Mouse (Mus musculus) MEL (cell line): ENCODE data around the gene Dock1. TPM values are rescaled to one million over a fixed set of nuclear protein-coding genes. Genes with fewer than 3 reads are reported as not detected.

Experiments
- DNase-seq: peaks from one replicate; pipeline ENCODE4 v3.0.0; 2011; ENCODE audit warnings: low read depth, low spot score
- H3K27ac ChIP-seq: 2 replicates; pipeline ENCODE4 v1.5.1; 2012; ENCODE audit warnings: low read depth, mild to moderate bottlenecking, control low read depth, low read length, moderate library complexity; ENCODE audit not compliant: control insufficient read depth
- H3K27me3 ChIP-seq, 2 experiments: fragments of 150-350 bp in 1 of 2; sonication (generic) in 1 of 2; 2 replicates each; pipeline ENCODE4 v1.6.1; 2012; ENCODE audit warnings: low read length in 2 of 2, mild to moderate bottlenecking in 2 of 2, improper control_type of control experiment in 1 of 2, moderate library complexity in 1 of 2; ENCODE audit not compliant: insufficient read depth in 2 of 2, control insufficient read depth in 1 of 2
- H3K36me3 ChIP-seq, 2 experiments: 2 replicates each; pipeline ENCODE4 v1.6.1; 2012 to 2014; ENCODE audit warnings: low read length in 2 of 2, improper control_type of control experiment in 1 of 2, inconsistent platforms in 1 of 2, mild to moderate bottlenecking in 1 of 2; ENCODE audit not compliant: insufficient read depth in 2 of 2, control insufficient read depth in 1 of 2
- H3K4me1 ChIP-seq, 2 experiments: fragments of 150-350 bp in 1 of 2; sonication (generic) in 1 of 2; 2 replicates each; pipeline ENCODE4 v1.6.1; 2012; ENCODE audit warnings: low read length in 2 of 2, improper control_type of control experiment in 1 of 2, mild to moderate bottlenecking in 1 of 2; ENCODE audit not compliant: insufficient read depth in 2 of 2, control insufficient read depth in 1 of 2
- H3K4me3 ChIP-seq, 2 experiments: fragments of 150-350 bp in 1 of 2; sonication (generic) in 1 of 2; 2 replicates each; pipeline ENCODE4 v1.5.1; 2012; ENCODE audit warnings: low read depth in 2 of 2, low read length in 2 of 2, mild to moderate bottlenecking in 2 of 2, moderate library complexity in 2 of 2, control low read depth in 1 of 2, improper control_type of control experiment in 1 of 2; ENCODE audit not compliant: control insufficient read depth in 1 of 2, insufficient read depth in 1 of 2
- H3K79me2 ChIP-seq: 2 replicates; pipeline ENCODE4 v1.6.1; 2012; ENCODE audit warnings: mild to moderate bottlenecking, low read length, moderate library complexity; ENCODE audit not compliant: control insufficient read depth, poor library complexity, insufficient read depth
- H3K9ac ChIP-seq: 2 replicates; pipeline ENCODE4 v1.6.1; 2012; ENCODE audit warnings: low read depth, mild to moderate bottlenecking, control low read depth, low read length, moderate library complexity; ENCODE audit not compliant: control insufficient read depth, poor library complexity, severe bottlenecking
- H3K9me3 ChIP-seq: fragments of 150-350 bp; sonication (generic); replicated peaks from 2 replicates; pipeline ENCODE4 v1.6.1; 2012; ENCODE audit warnings: mild to moderate bottlenecking, low read length, improper control_type of control experiment, moderate library complexity; ENCODE audit not compliant: insufficient read depth
- CHD2 ChIP-seq: IDR thresholded peaks from 2 replicates; pipeline ENCODE4 v1.6.1; 2011; ENCODE audit warnings: low read length, improper control_type of control experiment
- EP300 ChIP-seq, 2 experiments: IDR thresholded peaks; 2 replicates each; pipeline ENCODE4 v1.6.1; 2011; ENCODE audit warnings: improper control_type of control experiment in 2 of 2, low read length in 2 of 2, low read depth in 1 of 2, mild to moderate bottlenecking in 1 of 2
- ETS1 ChIP-seq: IDR thresholded peaks from 2 replicates; pipeline ENCODE4 v1.6.1; 2012; ENCODE audit warnings: low read depth, mild to moderate bottlenecking, inconsistent platforms, low read length, improper control_type of control experiment, moderate library complexity
- HCFC1 ChIP-seq: IDR thresholded peaks from 2 replicates; pipeline ENCODE4 v1.6.1; 2012; ENCODE audit warnings: low read depth, mild to moderate bottlenecking, inconsistent platforms, low read length, improper control_type of control experiment, moderate library complexity
- KAT2A ChIP-seq: conservative IDR thresholded peaks from 2 replicates; pipeline ENCODE4 v1.6.1; 2012; ENCODE audit warnings: low read depth, low read length, improper control_type of control experiment, inconsistent platforms
- MAFK ChIP-seq: IDR thresholded peaks from 2 replicates; pipeline ENCODE4 v1.6.1; 2011; ENCODE audit warnings: low read depth, mild to moderate bottlenecking, low read length, improper control_type of control experiment, borderline replicate concordance
- MAZ ChIP-seq: IDR thresholded peaks from 2 replicates; pipeline ENCODE4 v1.6.1; 2012; ENCODE audit warnings: low read depth, mild to moderate bottlenecking, inconsistent platforms, low read length, improper control_type of control experiment
- MEF2A ChIP-seq: IDR thresholded peaks from 2 replicates; pipeline ENCODE4 v1.6.1; 2014; ENCODE audit warnings: low read depth, mild to moderate bottlenecking, inconsistent platforms, low read length, improper control_type of control experiment; ENCODE audit not compliant: poor library complexity, insufficient replicate concordance, severe bottlenecking; ENCODE audit errors: extremely low read depth
- MYC ChIP-seq: IDR thresholded peaks from 2 replicates; pipeline ENCODE4 v1.6.1; 2011; ENCODE audit warnings: low read depth, mild to moderate bottlenecking, low read length, improper control_type of control experiment, moderate library complexity
- NRF1 ChIP-seq: IDR thresholded peaks from 2 replicates; pipeline ENCODE4 v1.6.1; 2014; ENCODE audit warnings: low read depth, mild to moderate bottlenecking, inconsistent platforms, low read length, improper control_type of control experiment, moderate library complexity; ENCODE audit not compliant: poor library complexity, insufficient read depth, severe bottlenecking
- POLR2AphosphoS2 ChIP-seq: IDR thresholded peaks from 2 replicates; pipeline ENCODE4 v1.6.1; 2011; ENCODE audit warnings: low read length, improper control_type of control experiment
- POLR2AphosphoS5 ChIP-seq: IDR thresholded peaks from 2 replicates; pipeline ENCODE4 v1.6.1; 2012; ENCODE audit warnings: low read depth, borderline replicate concordance, mild to moderate bottlenecking, inconsistent platforms, low read length, moderate library complexity, mixed read lengths
- SIN3A ChIP-seq: IDR thresholded peaks from 2 replicates; pipeline ENCODE4 v1.6.1; 2012; ENCODE audit warnings: low read length, improper control_type of control experiment, inconsistent platforms
- TAL1 ChIP-seq: IDR thresholded peaks from 2 replicates; pipeline ENCODE4 v1.6.1; 2012; ENCODE audit warnings: mild to moderate bottlenecking, inconsistent platforms, low read length, moderate library complexity, mixed read lengths
- TBP ChIP-seq: IDR thresholded peaks from 2 replicates; pipeline ENCODE4 v1.8.0; 2011; ENCODE audit warnings: low read depth, low read length, improper control_type of control experiment
- TCF12 ChIP-seq: IDR thresholded peaks from 2 replicates; pipeline ENCODE4 v1.6.1; 2014; ENCODE audit warnings: low read depth, mild to moderate bottlenecking, inconsistent platforms, low read length, improper control_type of control experiment, moderate library complexity
- UBTF ChIP-seq: IDR thresholded peaks from 2 replicates; pipeline ENCODE4 v1.6.1; 2012; ENCODE audit warnings: low read depth, mild to moderate bottlenecking, inconsistent platforms, low read length, improper control_type of control experiment, moderate library complexity, borderline replicate concordance; ENCODE audit not compliant: insufficient read depth
- ZKSCAN1 ChIP-seq: IDR thresholded peaks from 2 replicates; pipeline ENCODE4 v1.6.1; 2012; ENCODE audit warnings: low read depth, mild to moderate bottlenecking, inconsistent platforms, low read length, improper control_type of control experiment, moderate library complexity
- ZMIZ1 ChIP-seq: IDR thresholded peaks from 2 replicates; pipeline ENCODE4 v1.6.1; 2012; ENCODE audit warnings: low read depth, mild to moderate bottlenecking, inconsistent platforms, low read length, improper control_type of control experiment, moderate library complexity
- polyA plus RNA-seq, 2 experiments: library from polyadenylated mRNA; stranded (reverse) in 1 of 2; unstranded in 1 of 2; fragments of >175 nt in 1 of 2; fragments of >200 nt in 1 of 2; gene quantifications; 2 replicates each; pipeline versions ENCODE4 v1.2.1 to v1.2.4; 2012; ENCODE audit warnings: low replicate concordance in 2 of 2, low read depth in 1 of 2; ENCODE audit not compliant: insufficient read length in 2 of 2, insufficient read depth in 1 of 2, missing spikeins in 1 of 2
- total RNA-seq: library from RNA; depleted of rRNA; stranded (reverse); fragments of 300-350 nt; gene quantifications from 2 replicates; pipeline ENCODE4 v1.2.3, GENCODE M21; 2012

The Dock1 gene
- total and polyA plus RNA-seq, 3 experiments = not detected

DNA sequence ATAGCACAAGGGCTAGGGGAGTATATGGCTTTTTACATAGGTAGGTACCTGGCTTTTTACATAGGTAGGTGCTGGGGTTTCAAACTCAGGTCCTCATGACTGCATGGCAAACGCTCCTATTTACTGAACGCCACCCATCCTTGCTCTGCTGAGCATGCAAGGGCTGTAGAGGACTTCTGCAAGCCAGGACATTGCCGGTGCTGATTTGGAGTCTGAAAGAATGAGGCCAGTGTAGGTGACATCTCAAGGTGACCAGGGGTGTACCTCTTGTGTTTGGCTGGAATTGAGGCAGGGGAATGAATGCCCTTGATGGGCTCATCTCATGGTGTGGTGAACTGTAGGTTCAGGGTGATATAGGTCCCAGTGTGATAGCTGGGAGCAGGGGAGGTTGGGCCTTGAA, 20.4 kb downstream of the Dock1 start (continued):
- TF ChIP-seq TAL1 (no peak), POLR2AphosphoS5 (no peak)

DNA sequence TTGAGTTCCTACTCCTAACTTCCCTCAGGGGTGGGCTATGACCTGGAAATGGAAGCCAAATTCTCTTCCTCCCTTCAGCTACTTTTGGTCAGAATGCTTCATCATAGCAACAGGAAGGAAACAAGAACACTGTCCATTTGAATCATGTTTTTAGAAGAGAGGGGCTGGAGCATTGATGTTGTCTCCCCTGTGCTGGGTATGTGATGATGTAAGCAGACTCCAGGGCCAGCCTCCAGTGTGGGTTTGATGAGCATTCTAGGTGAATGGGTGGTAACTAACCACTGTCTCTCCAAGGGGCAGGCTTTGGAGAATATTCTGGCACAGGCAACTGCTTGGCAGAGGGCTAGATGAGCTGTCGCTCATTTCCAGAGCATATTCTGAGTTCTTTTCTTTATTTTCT, 22.9 kb downstream of the Dock1 start:
- no peaks in the 10 kb centered on the region for H3K79me2 ChIP-seq
- no peaks in the 10 kb centered on the region for H3K9me3 ChIP-seq
- H3K27ac ChIP-seq = no peak overlapping the region
- TF ChIP-seq MEF2A (no peak), TCF12 (no peak), HCFC1 (no peak), POLR2AphosphoS2 (no peak), SIN3A (no peak), ZKSCAN1 (no peak), KAT2A (no peak), CHD2 (no peak), MYC (no peak), EP300 (IDR thresholded peaks at IDR 0.05; ENCODE audit: low read depth in 1 of 2, low read length in 2 of 2) (no peak)
- no peak overlapping the region for H3K9ac ChIP-seq
- H3K4me3 ChIP-seq = no peak overlapping the region
- no peaks in the 10 kb centered on the region for H3K27me3 ChIP-seq
- no peaks in the 10 kb centered on the region for H3K36me3 ChIP-seq
- no peak for DNase-seq
- H3K4me1 ChIP-seq = no peaks in the 10 kb centered on the region

DNA sequence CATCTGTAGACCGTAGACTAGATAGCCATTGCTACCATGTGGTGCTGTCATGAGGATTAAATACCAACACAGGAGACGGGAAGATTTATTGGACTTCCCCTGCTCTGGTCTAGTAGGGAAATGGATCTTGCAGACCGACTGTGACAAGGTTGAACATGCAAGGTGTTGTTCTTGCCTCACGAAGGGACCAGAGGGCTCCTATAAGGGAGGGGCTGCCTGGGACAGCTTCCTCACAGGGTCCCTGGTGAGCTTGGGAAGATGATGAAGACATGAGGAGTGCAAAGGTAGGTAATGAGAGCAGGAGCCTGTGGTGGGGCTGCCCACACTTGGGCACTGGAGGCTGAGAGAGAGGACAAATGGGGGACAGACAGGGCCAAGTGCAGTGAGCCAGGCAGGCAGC, 25.0 kb downstream of the Dock1 start:
- H3K79me2 ChIP-seq = no peaks in the 10 kb centered on the region
- TF ChIP-seq SIN3A = no peak
- TF ChIP-seq POLR2AphosphoS2 = no peak
- no peak for TF ChIP-seq TBP
- no peak for TF ChIP-seq ETS1
- no peak for TF ChIP-seq MAFK
- TF ChIP-seq ZMIZ1 = no peak
- TF ChIP-seq CHD2 = no peak
- TF ChIP-seq NRF1 = no peak
- no peak for TF ChIP-seq MAZ
- no peak for TF ChIP-seq UBTF
- H3K9ac ChIP-seq = no peak overlapping the region
- no peaks in the 10 kb centered on the region for H3K4me1 ChIP-seq
- no peaks in the 10 kb centered on the region for H3K9me3 ChIP-seq
- no peak for DNase-seq
- H3K4me3 ChIP-seq = no peak overlapping the region
- H3K27ac ChIP-seq = no peak overlapping the region
- no peaks in the 10 kb centered on the region for H3K36me3 ChIP-seq
- no peaks in the 10 kb centered on the region for H3K27me3 ChIP-seq
